Mouse (Mus musculus) embryonic fibroblast, embryonic 13.5 days (primary cell): ENCODE data around the gene Dus2.

Source experiments
- CTCF ChIP-seq: IDR thresholded peaks from 2 replicates; pipeline ENCODE4 v1.5.1; 2011; ENCODE audit warnings: mild to moderate bottlenecking, control low read depth, low read length, moderate library complexity, borderline replicate concordance; ENCODE audit not compliant: insufficient read depth
- POLR2A ChIP-seq: IDR thresholded peaks from 2 replicates; pipeline ENCODE4 v1.6.1; 2011; ENCODE audit warnings: low read depth, mild to moderate bottlenecking, control low read depth, low read length, moderate library complexity

GRCm38 (mm10) chr8:106001908-106002307 lies 10.8 kb downstream of the Dus2 start:
- TF ChIP-seq POLR2A (no peak), CTCF (no peak)
